Mouse (Mus musculus) layer of hippocampus, adult 11-12 months (tissue): ENCODE measurements at regions not wholly inside any gene's neighbourhood (a gene's known extent, or its start where the extent isn't known, plus 50 kb on each side); places are given as distances from the start of the nearest gene placed in this dataset.

ENCODE experiments used
- DNase-seq: peaks from one replicate; pipeline ENCODE4 v3.0.0; 2022; ENCODE audit warnings: low spot score

DNA sequence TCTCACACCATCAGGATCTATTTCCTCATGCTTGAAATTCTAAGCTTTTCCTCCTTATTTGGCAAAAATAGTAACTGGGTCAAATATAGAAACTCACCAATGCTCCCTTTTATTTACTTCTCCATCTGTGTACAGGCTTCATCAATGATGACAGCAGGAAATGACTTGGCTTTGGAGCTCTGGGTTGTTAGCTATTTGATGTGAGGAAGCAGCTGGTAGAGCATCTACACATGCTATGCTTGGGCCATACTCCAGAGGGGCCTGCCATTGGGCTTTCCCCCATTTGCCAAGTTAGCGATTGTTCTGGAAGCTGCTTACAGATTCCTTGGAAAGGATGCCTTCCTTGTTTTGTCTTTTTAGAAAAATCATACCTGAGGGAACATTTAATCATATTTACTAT, 181.5 kb upstream of the F9 start:
- peak; percentile 2 for DNase-seq
